Mouse (Mus musculus) heart, postnatal 0 days (tissue): ENCODE data around the gene Uhrf1.

Experiments used
- CTCF ChIP-seq: IDR thresholded peaks from 2 replicates; pipeline ENCODE4 v1.5.1; 2016; ENCODE audit warnings: antibody characterized with exemption, control low read depth, low read depth
- EP300 ChIP-seq: IDR thresholded peaks from 2 replicates; pipeline ENCODE4 v1.6.1; 2016; ENCODE audit warnings: antibody characterized with exemption, low read depth

- no peak for TF ChIP-seq EP300
- no peak for TF ChIP-seq CTCF
Measured at GRCm38 (mm10) chr17:56304718-56305117, 1.6 kb downstream of the Uhrf1 start.
